Mouse (Mus musculus): ENCODE measurements around the gene Adam19.
A peak's percentile ranks its signal among the peaks of the same experiment; 100 is the strongest.
"Not testable (repeated sequence)": the region's sequence is repeated elsewhere in the genome, so short reads cannot be mapped to it uniquely, and the experiment has no call there.

The Adam19 gene

GRCm38 (mm10) chr11:46131022-46131986 is 75.5 kb downstream of the Adam19 start:
- no peak for DNase-seq (ENCODE audit: low spot score)

DNA sequence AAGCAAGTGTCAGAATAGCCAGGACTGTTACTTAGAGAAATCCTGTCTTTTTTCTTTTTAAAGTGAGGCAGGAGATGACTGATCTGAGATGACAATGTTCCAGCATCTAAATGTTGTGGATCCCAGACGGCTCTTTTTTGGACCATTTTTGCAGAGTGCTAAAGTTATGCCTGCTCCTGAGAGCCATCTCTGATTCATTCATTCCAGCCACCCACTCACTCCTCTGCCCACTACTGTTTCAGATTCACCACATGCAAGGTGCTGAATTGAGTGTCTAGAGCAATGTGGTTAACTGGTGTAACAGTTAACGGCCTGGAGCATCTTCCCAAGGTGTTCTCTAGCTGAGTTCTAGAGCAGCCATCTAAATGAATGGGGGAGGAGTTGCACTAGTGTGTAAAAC is 79.1 kb downstream of the Adam19 start:
- DNase-seq (ENCODE audit: low spot score): no peak

GRCm38 (mm10) chr11:46143342-46143741 is 87.5 kb downstream of the Adam19 start:
- DNase-seq (ENCODE audit: low spot score): no peak

DNA sequence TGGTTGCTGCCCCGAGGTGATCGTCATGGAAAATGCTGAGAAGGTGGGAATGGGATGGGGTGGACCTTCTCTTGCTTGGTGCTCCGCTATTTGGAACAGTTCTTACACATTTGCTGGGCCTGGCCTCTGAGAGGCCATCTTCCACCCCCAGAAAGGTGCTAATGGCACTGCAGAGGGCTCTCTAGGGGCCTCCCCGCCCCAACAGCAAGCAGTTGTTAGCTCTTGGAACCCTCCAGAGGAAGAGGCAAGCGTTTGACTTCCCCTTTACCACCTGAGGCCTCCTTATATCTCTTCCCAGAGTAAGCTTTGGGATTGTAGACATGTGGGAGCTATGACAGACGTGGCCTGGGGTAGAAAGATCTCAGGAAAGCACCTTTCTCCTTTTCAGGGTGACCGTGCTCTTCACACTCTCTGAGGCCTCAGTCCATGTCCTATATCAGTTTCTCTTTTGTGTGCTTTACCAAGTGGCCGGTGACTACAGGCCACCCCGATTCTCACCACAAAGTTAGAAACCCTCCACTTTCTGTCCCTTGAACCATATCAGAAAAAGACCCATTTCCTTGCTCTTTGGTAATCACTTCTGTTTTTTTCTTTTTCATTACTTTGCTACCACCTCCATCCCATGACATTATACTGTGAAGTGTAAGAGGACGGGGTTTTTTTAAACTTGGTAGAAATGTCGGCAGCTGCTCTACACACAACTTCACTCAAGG is 89.5 kb downstream of the Adam19 start:
- no peak for DNase-seq (ENCODE audit: low spot score)

GRCm38 (mm10) chr11:46146619-46147018 is 90.8 kb downstream of the Adam19 start:
- DNase-seq (ENCODE audit: low spot score): no peak

DNA sequence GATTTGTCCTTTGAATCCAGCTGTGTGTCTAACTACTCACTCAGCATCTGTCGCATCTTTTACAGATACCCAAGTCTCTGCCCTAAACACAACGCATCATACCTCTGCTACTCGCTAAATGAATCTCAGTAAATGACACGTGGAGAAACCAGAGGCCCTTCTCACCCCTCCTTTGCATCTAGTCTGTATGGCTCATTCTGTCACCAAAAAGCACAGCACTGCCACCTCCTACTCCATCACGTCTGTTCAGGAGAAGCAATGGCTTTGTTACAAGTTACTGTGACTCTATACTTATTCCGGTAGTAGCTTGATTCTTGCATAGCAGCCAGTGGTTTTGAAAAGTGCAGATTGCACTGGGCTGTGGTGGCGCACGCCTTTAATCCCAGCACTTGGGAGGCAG is 101.2 kb downstream of the Adam19 start:
- DNase-seq (ENCODE audit: low spot score): no peak

DNA sequence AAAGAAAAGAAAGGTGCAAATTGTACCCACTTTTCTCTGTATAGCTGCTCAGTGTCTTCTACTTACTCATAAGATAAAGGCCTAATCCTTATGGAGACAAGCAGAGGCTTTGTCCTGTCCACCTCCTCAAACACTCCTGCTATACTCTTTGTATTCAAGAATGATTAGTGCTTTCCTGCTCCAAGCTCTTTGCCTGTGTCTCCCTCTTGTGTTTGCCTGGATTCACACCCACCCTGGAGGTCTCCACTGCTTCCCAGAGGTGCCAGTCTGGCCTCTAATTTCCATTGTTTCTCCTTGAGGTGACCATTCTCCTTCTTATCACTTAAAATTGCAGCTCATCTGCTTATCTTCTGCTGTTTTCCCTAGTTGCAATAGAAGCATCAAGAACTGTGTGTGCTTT is 101.7 kb downstream of the Adam19 start:
- DNase-seq (ENCODE audit: low spot score): no peak

DNA sequence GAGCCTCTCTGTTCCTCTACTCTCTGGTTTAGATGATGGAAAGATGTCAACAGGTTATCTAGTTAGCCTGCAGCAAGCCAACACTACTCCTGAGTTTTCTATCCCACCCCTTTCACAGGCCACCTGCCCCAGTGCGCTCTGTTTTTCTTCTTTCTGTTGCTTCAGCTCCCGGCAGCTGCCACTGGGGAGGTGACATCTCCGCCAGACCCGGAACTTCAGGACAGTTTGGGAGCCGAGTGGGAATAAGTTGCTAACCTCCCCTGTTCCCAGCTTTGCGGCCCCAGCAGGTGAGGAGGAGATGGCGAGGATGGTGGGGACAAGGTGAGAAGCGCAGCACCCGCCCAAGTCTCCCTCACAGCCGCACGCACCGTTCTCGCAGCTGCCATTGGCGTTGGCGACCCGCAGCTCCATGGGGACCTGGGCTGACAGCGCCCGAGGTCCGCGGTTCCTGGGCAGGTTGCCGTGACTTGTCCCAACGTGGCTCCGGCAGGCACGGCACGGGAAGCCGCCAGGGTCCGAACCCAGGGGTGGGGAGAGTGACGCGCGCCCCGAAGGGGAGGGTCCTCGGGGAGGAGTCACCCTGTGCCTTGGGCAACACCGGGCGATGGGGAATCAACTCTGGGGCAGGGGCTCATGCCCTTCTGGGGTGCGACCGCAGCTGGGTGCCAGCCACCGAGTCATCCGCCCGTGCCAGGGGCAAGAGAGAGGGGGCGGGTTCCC is 110.2 kb downstream of the Adam19 start, which contains the start of gene Nipal4:
Gene Nipal4 (minus strand): TSS at position 643 of the 720 bp plus-strand sequence.
- peak; percentile 15 for DNase-seq (ENCODE audit: low spot score)

DNA sequence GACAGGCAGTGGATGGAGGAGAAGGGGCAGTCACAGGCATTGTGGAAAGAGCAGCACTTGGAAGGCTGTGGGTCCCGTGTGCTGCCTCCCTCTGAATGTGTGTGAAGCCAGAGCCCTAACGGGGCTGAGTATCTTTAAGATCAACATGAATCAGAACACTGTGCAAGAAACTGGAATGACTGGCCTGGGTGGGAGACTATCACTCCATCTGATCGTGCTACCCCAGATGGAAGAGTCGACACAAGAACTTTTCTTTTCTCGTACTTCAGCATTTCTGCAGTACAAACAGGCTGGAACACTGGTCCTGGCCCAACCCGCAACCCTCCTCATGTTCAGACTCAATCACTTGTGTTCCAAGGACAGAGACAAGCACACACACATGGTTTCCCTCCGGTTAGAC is 112.7 kb downstream of the Adam19 start:
- no peak for DNase-seq (ENCODE audit: low spot score)

DNA sequence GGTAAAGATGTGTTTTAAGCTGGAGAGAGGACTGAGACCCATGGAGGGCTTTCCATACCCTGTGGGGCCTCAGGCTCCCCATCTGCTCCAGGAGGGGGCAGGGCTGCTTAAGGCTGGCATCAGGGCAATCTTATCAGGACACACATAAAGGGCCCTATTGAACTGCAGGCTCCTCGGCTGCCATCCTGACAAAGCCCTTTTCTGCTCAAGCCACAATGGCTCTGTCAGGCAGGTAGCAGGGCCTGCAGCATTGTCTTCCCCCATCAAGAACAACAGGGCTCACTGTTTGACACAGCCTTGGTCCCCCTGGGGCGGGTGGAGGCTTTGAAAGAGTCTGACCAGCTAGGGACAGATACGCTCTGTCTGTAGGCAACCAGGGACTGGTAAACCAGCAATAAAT is 114.1 kb downstream of the Adam19 start:
- peak; percentile 14 for DNase-seq (ENCODE audit: low spot score)

- no peak for DNase-seq (ENCODE audit: low spot score)
Measured at GRCm38 (mm10) chr11:46172128-46172527, 116.3 kb downstream of the Adam19 start.

GRCm38 (mm10) chr11:46176155-46176554 is 120.4 kb downstream of the Adam19 start:
- DNase-seq (ENCODE audit: low spot score): no peak

DNA sequence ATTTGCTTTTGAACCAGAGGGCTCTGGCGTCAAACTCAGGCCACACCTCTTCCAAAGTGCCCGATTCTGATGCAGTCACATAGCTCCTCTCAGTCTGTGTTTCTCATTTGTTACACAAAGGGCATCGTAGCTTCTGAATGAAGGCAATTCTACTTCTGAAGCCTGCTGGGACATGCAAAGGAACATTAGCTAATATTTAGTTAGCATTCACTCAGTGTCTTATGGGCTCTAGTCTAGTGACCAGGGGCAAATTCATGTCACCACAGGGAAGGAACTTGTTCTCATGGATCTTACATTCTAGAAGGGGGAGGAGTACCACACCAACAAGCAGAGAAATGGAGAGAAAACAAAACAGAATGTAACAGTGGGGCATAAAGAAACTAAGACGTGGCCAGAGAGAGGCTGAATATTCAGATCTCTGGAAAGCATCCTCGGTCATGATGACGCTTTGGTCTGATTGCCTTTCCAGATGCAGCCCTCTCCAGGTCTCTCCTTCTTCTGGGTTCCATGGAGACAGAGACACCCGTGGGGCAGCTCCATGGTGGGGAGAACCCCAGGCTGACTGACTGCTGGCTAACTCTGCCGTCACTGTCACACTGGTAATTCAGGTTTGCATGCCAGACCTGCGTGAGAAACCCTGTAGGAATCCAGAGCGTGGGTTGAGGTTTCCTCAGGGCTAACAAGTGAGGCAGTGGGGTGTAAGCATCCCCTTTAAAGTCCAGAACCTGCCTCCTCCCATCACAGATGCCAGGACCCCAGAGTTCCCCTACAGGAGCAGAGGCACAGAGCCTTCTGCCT is 121.7 kb downstream of the Adam19 start:
- DNase-seq (ENCODE audit: low spot score): no peak

- not testable (repeated sequence) for DNase-seq (ENCODE audit: low spot score)
Measured at GRCm38 (mm10) chr11:46182031-46182430, 126.2 kb downstream of the Adam19 start.

GRCm38 (mm10) chr11:46184946-46185345 is 129.2 kb downstream of the Adam19 start:
- no peak for DNase-seq (ENCODE audit: low spot score)

- peak; percentile 28 for DNase-seq (ENCODE audit: low spot score)
Measured at GRCm38 (mm10) chr11:46185486-46185885, 129.7 kb downstream of the Adam19 start.

DNA sequence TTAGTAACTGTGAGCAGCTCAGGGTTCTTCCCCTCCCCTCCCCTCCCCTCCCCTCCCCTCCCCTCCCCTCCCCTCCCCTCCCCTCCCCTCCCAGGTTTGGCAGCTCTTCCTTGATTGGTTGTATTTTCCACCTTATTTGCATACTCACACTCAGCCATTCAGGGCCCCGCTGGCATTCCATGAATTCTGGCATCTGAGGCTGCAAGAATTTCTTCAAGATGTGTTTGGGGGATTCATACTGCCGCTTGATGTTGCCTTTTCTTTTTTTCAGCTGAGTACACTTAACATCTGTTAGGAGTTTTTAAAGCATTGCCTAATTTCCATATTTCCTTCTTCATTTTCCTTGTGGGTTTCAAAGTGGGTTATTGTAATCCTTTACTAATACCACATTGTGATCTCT is 132.5 kb downstream of the Adam19 start:
- no peak for DNase-seq (ENCODE audit: low spot score)

- no peak for DNase-seq (ENCODE audit: low spot score)
Measured at GRCm38 (mm10) chr11:46194175-46194574, 138.4 kb downstream of the Adam19 start.
